Mouse (Mus musculus): ENCODE measurements at regions not wholly inside any gene's neighbourhood (a gene's known extent, or its start where the extent isn't known, plus 50 kb on each side); places are given as distances from the start of the nearest gene placed in this dataset.

DNA sequence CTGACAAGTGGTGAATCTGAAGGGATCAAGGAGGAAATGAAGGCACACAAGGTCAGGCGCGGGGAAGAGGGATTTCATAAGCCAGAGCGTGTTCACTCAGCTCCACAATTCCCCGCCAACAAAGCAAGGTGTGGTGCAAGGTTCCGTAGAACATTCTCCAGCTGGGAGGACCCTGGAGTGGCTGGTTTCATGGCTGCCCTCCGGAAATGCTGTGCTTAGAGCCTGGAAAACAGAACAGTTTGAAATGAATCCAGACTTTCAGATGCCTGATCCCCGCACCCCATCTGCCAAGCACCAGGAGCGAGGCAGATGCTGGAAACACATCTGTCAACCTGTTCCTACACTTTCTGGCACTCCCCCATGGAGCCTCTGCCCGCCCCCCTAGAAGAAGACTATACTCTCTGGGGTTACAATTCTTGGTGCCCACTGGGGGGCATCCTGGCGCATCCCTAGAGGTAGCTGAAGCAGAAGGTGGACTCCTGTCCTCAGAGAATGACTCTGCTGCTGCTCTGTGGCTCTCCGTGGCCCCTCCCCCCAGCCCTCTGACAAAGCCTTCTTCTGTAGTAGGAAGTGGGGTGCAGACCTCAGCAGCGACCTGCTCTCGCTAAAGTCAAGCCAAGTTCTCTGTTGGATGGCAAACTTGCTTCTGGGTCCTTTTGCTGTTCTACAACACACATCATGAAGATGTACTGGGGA, 54.5 kb upstream of the Mafb start:
- in situ Hi-C loops (cut with MboI, MseI) = no loop called here

DNA sequence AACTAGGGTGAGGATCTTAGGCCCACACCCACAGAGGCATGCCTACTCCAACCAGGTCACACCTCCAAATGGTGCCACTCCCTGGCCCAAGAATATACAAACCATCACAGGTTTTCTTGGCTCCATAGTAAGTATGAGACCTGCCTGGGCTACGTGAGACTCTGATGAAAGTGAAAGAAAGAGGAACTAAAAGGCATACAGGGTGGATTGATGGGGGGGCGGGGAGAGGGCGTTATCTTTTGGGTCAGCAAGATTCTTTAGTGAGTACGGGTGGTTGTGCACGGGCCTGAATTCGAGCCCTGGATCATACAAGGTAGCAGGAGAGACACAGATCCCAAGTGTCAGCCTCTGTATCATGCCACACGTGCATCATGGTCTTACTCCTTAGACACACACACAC, 57.6 kb upstream of the Mafb start:
- in situ Hi-C loops (cut with MboI, MseI) = no loop called here

DNA sequence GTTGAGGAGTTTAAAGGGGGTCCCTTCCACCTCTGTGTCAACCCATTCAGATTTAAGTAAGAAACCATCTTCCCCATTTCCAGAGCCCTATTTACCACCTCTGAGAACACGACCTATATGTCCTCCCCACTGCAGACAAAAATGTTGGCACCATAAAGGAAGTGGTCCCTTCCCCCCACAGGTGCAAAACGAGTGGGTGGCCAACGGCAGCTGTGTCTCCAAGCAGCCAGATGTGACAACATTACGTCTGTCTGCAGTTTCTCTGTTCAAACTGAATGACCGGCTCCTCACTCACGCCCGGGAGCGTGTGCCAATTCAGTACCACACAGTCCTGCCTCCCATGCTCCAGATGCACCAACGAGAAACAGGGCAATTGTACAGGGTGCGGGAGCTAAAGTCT, 60.6 kb upstream of the Mafb start:
- in situ Hi-C loops (cut with MboI, MseI) = no loop called here

DNA sequence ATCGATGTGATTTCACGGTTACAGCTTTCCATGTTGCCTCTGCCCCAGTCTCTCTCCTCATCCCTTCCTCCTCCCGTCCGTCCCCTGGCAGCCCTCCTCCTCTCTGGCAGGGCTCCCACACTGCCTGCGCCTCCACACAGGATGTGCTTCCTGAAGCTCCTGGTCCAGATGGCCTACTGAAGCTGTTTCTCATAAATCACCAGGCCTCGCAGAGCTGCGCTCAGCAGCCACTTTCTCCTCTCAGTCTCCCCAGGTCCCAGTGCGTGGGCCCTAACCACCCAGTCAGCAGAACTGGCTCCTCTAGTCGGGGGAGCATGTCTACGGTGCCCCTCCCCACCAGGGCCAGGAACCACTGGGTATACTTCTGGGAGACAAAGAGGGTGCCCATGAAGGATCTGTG, 66.4 kb upstream of the Mafb start:
- in situ Hi-C loops (cut with MboI, MseI) = no loop called here

DNA sequence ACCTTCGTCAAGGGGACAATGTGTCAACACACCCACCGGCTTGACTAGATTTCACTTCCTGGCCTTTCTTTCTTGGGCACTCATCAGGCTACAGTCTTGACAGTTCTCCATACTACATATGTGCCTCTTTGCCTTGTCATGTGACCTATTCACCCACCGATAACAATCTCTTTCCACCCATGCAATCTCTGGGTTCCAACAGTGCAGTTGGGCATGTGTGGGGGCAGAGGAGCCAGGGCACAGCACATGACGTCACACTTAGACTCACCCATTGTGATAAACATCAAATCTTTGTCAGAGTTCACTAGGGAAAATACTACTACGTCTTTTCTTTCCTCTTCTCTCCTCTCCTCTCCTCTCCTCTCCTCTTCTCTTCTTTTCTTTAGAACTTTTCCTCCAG, 67.8 kb upstream of the Mafb start:
- in situ Hi-C loops (cut with MboI, MseI) = no loop called here

DNA sequence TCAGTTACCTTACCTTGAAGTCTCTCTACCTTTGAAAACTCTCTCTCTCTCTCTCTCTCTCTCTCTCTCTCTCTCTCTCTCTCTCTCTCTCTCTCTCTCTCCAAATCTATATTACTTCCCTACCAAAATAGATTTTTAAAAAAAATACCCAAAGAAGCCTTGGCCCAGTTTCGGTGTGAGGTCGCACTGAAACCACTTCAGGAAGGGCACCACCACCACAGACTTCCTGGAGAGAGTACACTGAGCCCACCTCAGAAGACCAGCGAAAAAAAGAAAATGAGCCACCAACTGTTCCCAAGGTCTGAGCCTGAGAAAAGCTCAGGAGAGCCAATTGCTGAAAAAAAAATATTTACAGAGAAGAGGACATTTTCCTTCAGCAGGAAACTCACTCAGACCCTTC, 68.8 kb upstream of the Mafb start:
- in situ Hi-C loops (cut with MboI, MseI) = no loop called here

DNA sequence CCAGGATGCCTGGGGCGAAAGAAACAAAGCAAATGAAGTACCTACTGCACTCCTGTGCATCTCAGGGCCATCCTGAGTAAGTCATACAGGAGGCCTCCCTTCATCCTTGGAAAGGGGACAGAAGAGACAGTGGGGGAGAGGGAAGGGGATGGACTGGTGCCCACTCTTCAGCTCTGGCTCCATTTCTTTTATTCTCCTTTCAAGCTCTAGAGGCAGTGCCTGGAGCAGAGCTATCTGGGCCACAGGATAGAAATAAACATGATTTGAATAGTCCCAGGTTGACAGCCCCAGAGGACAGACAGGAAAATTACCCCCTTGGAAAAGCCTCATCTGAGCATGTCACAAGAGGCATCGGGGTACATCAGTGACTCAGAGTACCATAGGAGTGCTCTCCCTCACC, 72.2 kb upstream of the Mafb start:
- in situ Hi-C loops (cut with MboI, MseI) = no loop called here

DNA sequence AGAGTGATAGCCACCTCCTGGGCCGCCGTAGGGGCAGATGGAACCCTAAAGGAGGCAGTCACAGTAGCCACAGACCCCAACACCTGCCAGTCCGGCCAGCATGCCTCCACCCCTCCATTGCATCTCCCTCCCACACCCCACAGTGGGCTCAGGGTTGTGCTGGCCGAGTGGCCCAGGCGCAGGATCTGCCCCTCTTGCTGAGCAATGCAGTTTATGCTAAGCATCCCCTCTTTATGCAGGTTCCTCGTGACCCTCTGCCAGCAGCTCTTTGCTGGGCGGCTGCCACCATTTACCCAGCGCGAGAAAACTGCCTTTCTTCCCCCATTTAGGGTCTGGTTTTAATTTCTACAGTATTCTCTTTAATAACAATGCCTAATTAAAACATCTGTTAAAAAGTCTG, 73.4 kb upstream of the Mafb start:
- in situ Hi-C loops (cut with MboI, MseI) = no loop called here

DNA sequence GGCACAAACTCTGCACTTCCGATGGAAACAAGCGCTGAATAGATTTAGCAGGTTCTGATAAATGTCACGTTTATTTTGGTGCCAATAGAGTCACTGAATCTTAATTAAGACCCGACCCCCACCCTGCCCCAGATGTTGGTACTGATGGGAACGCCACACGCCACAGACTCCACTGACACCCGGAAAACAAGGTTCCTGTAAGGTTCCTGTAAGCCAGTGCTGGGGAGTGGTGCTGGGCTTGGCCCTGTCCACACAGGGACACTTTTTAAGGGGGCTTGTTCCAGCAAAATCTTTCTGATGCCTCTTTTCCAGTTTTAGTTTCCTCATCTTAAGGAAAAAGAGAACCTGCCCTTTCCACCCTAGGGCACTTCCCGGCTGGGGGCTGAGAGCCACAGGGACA, 84.2 kb upstream of the Mafb start:
- in situ Hi-C loops (cut with MboI, MseI) = no loop called here

DNA sequence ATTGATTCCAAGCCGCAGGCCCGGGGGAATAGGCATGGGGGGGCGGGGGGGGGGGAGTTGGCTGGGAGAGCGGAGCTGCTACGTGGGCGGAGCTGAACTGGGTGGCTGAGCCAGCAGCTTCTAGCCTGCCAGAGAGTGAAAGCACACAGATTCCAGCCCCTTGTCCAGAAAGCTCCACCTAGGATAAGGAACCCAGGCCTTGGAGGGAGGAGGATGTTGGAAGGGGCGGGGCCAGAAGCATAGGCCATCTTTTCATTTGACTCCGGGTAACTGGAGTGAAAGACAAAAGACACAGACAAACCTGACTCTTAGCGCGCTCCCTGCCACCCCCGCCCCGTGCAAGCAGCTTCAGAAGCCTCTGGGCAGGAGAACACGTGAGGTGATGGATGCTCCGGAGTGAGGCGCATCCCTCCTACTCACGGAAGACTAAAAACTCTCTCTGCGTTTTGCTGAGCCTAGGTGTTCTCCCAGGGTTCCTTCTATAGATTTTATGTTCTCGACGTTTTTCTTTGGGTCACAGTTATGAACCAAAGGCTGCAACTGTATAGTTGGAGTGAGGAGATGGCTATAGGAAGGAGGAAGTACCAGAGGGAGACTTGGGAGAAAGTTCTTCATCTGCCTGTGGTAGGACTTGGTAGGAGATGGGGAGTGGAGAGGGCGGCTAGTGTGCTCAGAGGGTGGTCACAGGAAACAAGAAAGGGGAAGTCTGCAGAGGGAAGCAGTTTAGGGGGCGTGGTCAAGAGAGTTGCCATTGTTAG, 84.8 kb upstream of the Mafb start:
- in situ Hi-C loops (cut with MboI, MseI) = no loop called here

DNA sequence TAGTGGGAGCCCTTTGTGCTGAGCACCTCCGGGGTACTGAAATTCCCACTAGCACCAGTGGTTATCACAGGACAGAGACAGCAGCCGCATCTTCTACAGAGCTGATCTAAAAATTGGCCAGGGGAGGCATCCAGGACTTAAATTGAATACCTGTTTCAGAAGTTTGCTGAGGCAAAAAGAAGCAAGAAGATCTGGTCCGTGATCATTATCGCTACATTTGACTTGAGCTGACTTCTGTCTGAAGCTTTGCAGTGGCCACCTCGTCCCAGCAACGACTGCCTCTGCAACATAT, 85.3 kb upstream of the Mafb start:
- in situ Hi-C loops (cut with MboI, MseI) = no loop called here

DNA sequence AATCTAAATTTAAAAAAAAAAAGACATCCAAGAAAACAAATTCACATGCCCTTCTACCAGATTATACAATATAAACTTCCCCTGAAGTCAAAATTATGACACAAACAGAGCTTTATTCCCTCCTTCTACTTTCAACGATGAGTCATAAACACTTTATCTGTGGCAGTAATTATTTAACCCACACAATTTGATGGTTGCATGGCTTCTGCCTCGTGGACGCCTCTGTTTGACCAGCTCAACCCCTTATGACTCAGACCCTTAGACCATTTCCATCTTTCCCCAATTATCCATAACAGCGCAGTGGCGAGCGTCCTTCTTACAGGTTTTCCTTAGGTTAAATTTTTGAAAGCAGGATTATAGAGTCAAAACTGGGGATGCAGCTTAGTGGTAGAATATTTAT, 85.9 kb upstream of the Mafb start:
- in situ Hi-C loops (cut with MboI, MseI) = no loop called here

DNA sequence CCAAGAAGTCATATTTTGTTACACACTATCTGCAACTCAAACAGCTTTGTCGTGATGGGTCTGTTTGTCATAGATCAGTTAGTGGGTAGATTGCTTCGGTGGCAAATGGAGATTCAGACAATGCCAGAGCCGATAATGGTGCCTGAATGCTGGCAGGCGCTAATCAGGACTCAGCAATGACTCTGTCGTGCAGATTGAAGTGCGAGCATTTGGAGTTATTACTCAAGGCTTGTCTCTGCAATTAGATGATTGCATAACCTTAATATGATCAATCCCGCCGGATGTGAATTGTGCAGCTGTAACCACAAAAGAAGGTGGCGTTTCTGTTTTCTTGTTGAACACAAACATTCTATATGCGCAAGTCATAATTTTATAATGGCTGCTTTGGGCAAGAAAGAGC, 88.8 kb upstream of the Mafb start:
- in situ Hi-C loops (cut with MboI, MseI) = no loop called here

DNA sequence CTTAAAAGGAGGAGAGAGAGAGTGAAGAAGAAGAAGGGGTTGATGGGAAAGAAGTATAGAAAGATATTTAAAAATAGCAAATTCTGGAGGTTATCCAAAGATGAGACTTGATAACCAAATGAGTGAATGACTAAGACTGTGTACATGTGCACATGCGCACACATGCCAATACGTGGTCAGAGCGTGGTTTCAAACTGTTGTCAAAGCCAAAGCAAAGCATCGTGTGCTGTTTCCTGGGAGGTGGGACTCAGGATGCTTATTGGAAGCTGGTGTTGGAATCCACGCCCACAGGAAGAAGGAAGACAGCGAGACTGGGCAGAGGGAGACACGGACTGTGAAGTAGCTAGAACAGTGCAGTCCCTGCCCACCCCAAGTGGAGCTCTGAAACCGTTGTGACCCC, 89.8 kb upstream of the Mafb start:
- in situ Hi-C loops (cut with MboI, MseI) = no loop called here

DNA sequence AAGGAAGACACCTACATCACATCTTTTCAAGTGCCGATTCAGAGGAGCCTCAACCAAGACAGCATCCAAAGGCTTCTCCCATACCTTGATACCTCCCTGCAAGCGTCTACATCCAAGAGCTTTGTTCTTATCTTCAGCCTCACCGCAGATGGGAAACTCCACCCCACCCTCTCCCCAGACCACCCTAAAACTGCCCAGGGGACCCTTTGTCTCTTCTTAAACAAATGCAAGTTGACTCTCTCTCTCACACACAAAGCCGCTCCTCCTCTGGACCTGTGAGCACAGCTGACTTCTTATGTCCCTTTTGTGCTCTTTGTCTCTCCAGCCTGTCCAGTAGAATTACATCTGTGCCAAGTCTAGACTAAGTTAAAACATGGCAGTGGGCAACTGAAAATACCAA, 104.7 kb upstream of the Mafb start:
- in situ Hi-C loops (cut with MboI, MseI) = loop anchor here in 1 of 2 experiments (10.0 kb wide), 1 partner anchor 1933 kb away; no protein-coding TSS in a partner anchor

DNA sequence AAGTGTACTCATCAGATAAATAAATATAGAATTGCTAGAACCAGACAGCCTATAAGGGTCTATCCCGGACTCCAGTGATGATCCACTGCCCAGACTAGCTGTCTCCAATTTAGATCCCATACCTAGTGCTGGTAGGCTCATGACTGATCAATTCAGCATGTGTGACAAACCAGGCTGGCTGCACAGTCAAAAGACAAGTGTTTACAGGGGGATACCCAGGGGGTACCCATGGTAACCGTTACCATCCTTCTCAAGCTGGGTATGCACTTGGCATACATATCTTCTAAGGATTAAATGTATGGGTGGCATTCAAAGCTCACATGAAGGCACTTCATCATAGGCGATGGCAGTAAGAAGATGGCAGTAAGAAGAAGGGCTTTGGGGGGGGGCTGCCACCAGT, 109.3 kb upstream of the Mafb start:
- in situ Hi-C loops (cut with MboI, MseI) = loop anchor here in 1 of 2 experiments (10.0 kb wide), 1 partner anchor 1929 kb away; no protein-coding TSS in a partner anchor

DNA sequence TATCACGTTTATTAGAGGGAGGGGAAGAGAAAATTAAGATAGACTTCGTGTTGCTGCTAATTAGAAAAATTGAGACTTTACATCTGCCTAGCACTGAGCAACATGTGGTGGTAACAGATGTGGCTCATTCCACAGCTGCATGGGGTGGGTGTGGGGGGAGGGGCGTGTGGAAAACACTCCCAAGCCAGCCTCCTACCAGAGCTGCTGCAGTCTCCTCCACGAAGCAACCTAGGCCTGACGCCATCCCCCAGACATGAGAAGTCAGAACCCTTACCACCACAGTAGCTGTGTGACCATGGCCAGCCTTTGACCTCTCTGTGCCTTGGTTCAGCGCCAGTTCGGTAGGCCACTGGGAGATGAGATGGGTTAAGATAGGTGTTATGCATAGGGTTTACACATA, 112.4 kb upstream of the Mafb start:
- in situ Hi-C loops (cut with MboI, MseI) = loop anchor here in 1 of 2 experiments (10.0 kb wide), 1 partner anchor 1926 kb away; no protein-coding TSS in a partner anchor

DNA sequence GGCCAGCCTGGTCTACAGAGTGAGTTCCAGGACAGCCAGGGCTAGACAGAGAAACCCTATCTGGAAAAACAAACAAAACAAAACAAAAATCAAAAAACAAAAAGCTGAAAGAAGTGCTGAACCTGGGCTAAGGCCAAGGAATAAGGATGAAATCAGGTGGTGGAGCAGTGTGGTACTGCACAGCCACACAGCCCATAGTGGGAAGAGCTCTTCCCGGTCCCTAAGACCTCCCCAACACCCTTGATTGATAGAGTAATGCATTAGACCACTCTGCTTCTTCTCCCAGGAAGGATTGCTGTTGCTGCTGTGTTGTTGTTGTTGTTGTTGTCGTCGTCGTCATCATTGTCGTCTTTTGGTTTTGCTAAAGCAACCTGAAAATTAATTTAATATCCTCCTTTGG, 118.2 kb upstream of the Mafb start:
- in situ Hi-C loops (cut with MboI, MseI) = no loop called here

DNA sequence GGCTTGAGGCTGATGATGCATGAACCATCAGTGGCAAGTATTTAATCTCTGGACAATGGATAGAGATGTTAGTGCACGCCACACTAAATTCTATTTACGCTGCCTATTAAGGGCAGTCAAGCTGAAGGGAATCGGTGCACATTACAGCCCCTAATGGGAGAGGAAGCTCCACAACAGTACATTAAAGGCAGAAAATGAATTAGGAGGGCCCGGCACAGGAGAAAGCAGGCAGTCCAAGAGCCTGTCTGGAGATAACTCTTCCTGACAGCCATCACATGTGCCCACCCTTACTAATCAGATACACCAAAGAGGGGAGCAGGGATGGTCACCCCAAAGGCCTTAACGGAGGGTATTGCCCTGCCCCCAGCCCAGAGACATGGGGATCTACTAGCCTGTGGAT, 118.7 kb upstream of the Mafb start:
- in situ Hi-C loops (cut with MboI, MseI) = no loop called here

DNA sequence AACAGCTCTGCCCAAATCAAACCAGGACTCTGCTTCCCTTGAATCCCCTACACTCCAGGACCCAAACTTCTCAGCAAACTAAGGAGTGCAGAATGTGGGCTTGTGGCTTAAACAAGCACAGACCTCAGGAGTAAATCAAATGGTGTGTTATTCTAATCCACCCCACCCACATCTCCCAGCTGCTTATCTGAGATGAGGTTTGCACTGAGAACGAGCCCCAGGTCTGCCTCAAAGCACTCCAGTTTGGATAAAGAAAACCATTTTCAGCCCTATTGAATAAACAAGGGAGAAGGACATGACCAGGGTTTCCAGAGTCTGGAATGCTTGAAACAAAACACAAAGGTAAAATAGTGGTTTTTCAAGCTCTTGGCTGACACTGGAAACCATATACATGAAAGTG, 132.9 kb upstream of the Mafb start:
- in situ Hi-C loops (cut with MboI, MseI) = loop anchor here in 1 of 2 experiments (10.0 kb wide), 1 partner anchor 1795 kb away; no protein-coding TSS in a partner anchor

DNA sequence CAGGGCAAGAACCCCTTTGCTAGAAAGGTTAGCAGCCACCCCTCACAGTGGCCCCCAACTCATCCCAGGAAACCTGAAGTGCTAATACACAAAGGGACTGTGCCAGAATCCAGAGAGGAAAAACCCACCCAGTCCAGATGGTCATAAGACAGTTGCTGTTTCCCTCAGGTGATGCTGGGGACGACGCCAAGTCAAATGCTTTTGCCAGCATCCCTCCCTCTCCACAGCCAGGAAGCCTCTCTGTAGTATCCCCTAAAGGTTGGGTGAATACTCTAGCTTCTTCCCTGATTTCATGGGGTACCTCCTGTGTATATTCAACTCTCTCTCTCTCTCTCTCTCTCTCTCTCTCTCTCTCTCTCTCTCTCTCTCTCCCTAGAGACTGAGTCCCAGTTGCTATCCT, 136.0 kb upstream of the Mafb start:
- in situ Hi-C loops (cut with MboI, MseI) = no loop called here

DNA sequence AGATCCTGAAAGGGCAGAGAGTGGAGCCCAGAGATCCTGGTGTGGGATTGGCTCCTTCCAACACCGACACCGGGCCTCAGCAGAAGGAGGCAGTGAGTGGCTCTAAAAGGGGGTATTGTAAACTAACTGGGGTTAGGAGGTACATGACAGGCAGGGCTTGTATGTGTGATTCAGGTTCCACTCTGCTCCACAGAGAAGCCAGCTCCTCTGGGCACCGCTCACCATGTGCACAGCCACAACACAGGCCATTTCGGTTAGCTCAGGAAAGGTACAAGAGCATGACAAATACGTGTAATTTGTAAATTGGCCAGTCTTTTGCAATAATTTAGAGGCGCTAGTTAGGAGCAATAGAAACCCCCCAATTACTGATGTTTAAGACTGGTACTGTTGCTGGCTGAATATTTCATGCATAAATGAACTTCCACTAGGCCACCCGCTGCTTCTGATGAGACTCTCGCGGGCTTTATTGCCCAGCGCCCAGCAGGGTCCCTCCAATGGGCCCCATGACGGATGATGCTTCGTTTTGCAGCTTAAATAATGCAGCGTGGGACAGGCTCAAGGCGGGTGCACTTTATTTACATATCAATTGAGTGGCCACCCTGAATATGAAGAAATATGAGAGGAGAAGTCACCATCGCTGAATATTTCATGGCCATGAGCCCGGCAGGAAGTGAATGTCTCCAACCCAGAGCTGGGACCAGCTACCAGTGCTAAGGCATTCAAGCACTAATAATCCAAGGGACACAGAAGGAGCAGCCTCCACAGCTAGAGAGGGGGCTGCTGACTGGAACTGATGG, 136.9 kb upstream of the Mafb start:
- in situ Hi-C loops (cut with MboI, MseI) = no loop called here

DNA sequence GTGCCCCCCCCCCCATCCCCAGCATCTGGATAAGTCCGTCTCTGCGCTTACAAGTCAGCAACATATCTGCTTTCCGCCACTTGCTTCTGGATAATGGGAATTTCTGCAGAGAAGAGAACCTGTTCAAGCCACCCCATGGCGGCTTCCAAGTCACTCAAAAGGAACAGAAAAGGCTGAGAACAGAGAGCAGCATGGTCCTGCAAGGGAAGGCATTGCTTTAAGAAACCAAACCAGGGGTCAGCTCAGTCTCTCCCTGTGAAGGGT, 137.5 kb upstream of the Mafb start:
- in situ Hi-C loops (cut with MboI, MseI) = no loop called here
